Mouse (Mus musculus) neural tube, embryonic 14.5 days (tissue): ENCODE data around the gene Pex3. TPM values are rescaled to one million over a fixed set of nuclear protein-coding genes. Genes with fewer than 3 reads are reported as not detected.

Experiments
- ATAC-seq: fragments of 200-750 bp; cut with Nextera tagmentation; 2 replicates; pipeline ENCODE4 v1.8.0; 2017; ENCODE audit warnings: low read depth, mild to moderate bottlenecking, moderate TSS enrichment, moderate library complexity
- H3K27ac ChIP-seq: fragments of 300-500 bp; sonication (generic); 2 replicates; pipeline ENCODE4 v1.5.1; 2014; ENCODE audit warnings: low read depth, mild to moderate bottlenecking, control low read depth, low read length, moderate library complexity, mixed read lengths
- H3K27me3 ChIP-seq: fragments of 300-500 bp; sonication (generic); 2 replicates; pipeline ENCODE4 v1.6.1; 2014; ENCODE audit warnings: low read length; ENCODE audit not compliant: control insufficient read depth, insufficient read depth
- H3K36me3 ChIP-seq: fragments of 300-500 bp; sonication (generic); 2 replicates; pipeline ENCODE4 v1.6.1; 2014; ENCODE audit warnings: low read length, mixed read lengths; ENCODE audit not compliant: control insufficient read depth, insufficient read depth
- H3K4me1 ChIP-seq: fragments of 300-500 bp; sonication (generic); 2 replicates; pipeline ENCODE4 v1.6.1; 2014; ENCODE audit warnings: low read length; ENCODE audit not compliant: control insufficient read depth, insufficient read depth
- H3K4me2 ChIP-seq: fragments of 300-500 bp; sonication (generic); 2 replicates; pipeline ENCODE4 v1.6.1; 2014; ENCODE audit warnings: mild to moderate bottlenecking, low read depth, low read length, control low read depth
- H3K4me3 ChIP-seq: fragments of 300-500 bp; sonication (generic); 2 replicates; pipeline ENCODE4 v1.5.1; 2014; ENCODE audit warnings: low read depth, low read length, control low read depth, mixed read lengths
- H3K9ac ChIP-seq: fragments of 300-500 bp; sonication (generic); replicated peaks from 2 replicates; pipeline ENCODE4 v1.6.1; 2014; ENCODE audit warnings: low read depth, mild to moderate bottlenecking, control low read depth, low read length, mixed read lengths
- H3K9me3 ChIP-seq: fragments of 300-500 bp; sonication (generic); 2 replicates; pipeline ENCODE4 v1.6.1; 2016; ENCODE audit warnings: low read length; ENCODE audit not compliant: control insufficient read depth
- WGBS: fragments of 180-500 bp; shearing (Covaris S2); extraction: QIAGEN DNeasy Blood & Tissue Kit; methylation state at CpG from one replicate; pipeline ENCODE4 v1.1.7; 2014; 5-methylcytosine and 5-hydroxymethylcytosine counted together
- polyA plus RNA-seq: library from polyadenylated mRNA; unstranded; fragments of >200 nt; fragmentation: Nextera tagmentation; extraction: Ambion mirVana; gene quantifications from 2 replicates; pipeline ENCODE4 v1.2.1, GENCODE M21; 2014

Gene Pex3
- polyA plus RNA-seq, 1 experiment from 2014 or later, result 31.9 TPM

DNA sequence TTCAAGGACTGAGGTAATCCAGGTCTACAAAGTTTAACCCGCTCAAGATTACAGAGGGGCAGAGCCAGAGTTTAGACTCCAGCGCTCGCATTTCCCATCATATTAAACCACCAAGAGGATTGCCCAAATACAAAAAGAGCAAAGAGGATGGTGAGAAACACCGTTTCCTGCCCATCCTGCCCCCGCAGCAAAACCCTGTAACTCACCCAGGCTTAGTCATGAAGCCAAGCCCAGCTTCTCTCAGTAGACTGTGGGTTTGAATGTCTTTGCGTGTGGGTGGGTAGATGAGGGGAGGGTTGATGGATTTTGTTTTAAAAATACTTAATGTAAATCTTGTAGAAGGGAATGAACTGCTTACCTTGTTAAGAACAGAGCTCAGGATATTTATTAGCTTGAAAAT lies 19.5 kb upstream of the Pex3 start:
- Histone ChIP-seq H3K4me3 (no peak overlapping the region), H3K4me1 (peaks cover 7% of the 10 kb centered on the region; the same call in 1 of the 2 replicates), H3K36me3 (no peaks in the 10 kb centered on the region), H3K4me2 (no peak overlapping the region), H3K9ac (no peak overlapping the region), H3K27me3 (no peaks in the 10 kb centered on the region), H3K9me3 (no peaks in the 10 kb centered on the region), H3K27ac (no peak overlapping the region)
- no peak for ATAC-seq
- 91% methylated on average over 6 of the region's 6 CpGs for WGBS

DNA sequence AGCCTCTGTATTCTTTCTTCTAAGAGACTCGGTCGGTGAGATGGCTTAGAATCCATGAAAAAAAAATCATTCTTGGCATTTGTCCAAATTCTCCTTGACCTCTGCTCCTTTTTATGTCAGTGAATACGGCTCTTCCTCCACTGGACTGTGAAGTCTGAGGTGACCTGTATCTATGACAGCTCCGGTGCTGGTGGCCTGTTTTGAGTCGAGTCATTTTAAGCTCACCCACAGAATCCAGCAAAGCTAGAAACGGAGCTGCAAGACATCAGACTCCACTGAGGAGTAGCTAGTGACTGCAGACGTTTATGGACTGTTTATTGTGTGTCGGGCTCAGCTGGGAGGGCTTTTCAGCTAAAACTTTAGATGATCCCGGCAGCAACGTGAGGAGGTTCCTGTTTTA lies 19.1 kb upstream of the Pex3 start:
- WGBS, result 40% methylated on average over 10 of the region's 10 CpGs
- no peak overlapping the region for H3K4me3 ChIP-seq
- H3K9ac ChIP-seq, result no peak overlapping the region
- H3K9me3 ChIP-seq, result no peaks in the 10 kb centered on the region
- no peak for ATAC-seq
- no peaks in the 10 kb centered on the region for H3K36me3 ChIP-seq
- H3K4me1 ChIP-seq, result peaks cover 7% of the 10 kb centered on the region; the same call in 1 of the 2 replicates
- no peaks in the 10 kb centered on the region for H3K27me3 ChIP-seq
- no peak overlapping the region for H3K27ac ChIP-seq
- H3K4me2 ChIP-seq, result no peak overlapping the region

DNA sequence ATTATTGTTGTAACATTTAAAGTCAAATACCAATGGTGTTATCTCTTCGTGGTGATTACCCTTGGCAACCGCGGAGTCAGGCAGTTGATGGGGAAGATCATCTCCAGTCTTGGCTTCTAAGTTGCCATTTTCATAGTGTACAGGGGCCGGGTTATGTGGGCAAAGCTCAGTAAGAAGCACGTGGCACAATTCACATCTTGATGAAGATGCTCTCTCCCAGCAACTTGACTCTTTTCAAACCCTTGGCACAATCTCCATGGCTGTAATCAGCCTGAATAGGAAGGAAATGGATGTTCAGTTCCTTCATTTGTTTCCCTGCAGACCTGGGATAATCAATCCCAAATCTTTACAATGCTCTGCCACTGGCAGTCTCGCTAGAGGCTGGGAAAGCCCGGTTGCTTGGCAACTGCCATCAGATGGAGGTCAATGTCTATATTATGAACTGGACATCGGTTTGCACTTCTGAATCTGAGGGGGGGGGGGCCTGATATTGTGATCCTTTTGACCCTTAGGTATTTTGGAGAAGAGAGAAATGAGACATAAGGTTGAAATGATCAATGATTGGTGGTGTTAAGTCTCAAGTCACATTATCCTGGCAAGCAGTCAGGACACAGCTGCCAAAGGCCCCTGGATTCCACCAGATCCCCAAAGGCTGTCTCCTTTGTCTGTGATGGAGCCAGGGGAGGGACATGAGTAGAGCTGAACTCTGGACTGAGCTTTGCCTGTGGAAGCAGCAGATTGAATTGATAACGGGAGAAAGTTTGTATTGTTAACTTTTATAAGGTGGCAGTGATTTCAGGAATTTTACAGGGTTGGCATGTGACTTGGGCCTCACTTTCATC lies 18.0 kb upstream of the Pex3 start:
- no peak overlapping the region for H3K4me3 ChIP-seq
- H3K27me3 ChIP-seq, result no peaks in the 10 kb centered on the region
- no peaks in the 10 kb centered on the region for H3K36me3 ChIP-seq
- H3K4me2 ChIP-seq, result no peak overlapping the region
- no peak overlapping the region for H3K9ac ChIP-seq
- WGBS, result 29% methylated on average over 9 of the region's 9 CpGs
- peak; percentile 45; the same call in 1 of the 2 replicates for ATAC-seq
- H3K27ac ChIP-seq, result no peak overlapping the region
- peaks cover 7% of the 10 kb centered on the region; the same call in 1 of the 2 replicates for H3K4me1 ChIP-seq
- no peaks in the 10 kb centered on the region for H3K9me3 ChIP-seq

DNA sequence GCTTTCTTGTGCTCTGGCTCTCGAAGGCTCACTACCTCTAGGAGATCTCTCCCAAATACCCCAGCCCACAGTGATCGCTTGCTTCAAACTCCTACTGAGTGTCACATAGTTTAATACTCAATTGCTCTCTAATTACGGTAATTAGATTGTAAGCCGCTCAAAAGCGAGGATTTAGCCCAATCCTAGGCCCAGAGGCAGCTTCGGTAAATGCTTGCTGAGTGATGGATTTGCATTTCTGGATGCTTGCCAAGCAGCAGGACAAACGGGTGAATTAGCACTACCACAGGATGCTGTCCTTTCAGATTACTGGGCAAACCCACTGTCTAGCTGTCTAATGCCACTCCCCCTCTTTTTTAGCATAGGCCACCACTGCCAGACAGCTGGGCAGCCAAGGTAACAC lies 16.9 kb upstream of the Pex3 start:
- 12% methylated on average over 7 of the region's 7 CpGs for WGBS
- H3K27me3 ChIP-seq, result no peaks in the 10 kb centered on the region

DNA sequence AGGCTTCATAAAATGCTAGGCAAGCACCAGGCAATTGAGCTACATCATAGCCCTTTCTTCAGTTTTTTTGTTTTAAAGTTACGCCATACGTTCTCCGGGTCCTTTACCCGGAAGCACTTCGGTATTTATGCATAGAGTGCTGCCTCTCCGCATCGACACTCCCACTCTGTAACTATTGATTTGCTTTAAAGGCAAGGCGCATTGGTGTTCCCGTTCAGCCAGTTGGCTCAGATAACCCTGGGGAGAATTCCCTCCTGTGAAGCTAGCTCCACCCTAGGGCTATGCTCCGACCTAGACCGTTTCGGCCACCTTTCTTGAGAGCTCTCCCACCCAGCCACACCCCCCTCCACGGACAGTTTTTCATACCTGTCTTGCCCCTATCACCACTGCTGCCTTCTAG lies 13.5 kb upstream of the Pex3 start:
- no peak overlapping the region for H3K27ac ChIP-seq
- 60% methylated on average over 13 of the region's 13 CpGs for WGBS
- no peak overlapping the region for H3K4me2 ChIP-seq
- H3K4me3 ChIP-seq, result no peak overlapping the region
- H3K27me3 ChIP-seq, result no peaks in the 10 kb centered on the region
- H3K9ac ChIP-seq, result no peak overlapping the region
- H3K36me3 ChIP-seq, result no peaks in the 10 kb centered on the region
- H3K9me3 ChIP-seq, result no peaks in the 10 kb centered on the region
- H3K4me1 ChIP-seq, result peaks cover 7% of the 10 kb centered on the region; the same call in 1 of the 2 replicates
- ATAC-seq, result no peak

More for the DNA sequence above, 16.9 kb upstream of the Pex3 start:
- H3K4me2 ChIP-seq, result no peak overlapping the region
- H3K27ac ChIP-seq, result no peak overlapping the region
- H3K9ac ChIP-seq, result no peak overlapping the region
- H3K4me1 ChIP-seq, result peaks cover 7% of the 10 kb centered on the region; the same call in 1 of the 2 replicates
- H3K36me3 ChIP-seq, result no peaks in the 10 kb centered on the region
- no peak overlapping the region for H3K4me3 ChIP-seq
- ATAC-seq, result peak; percentile 54; the same call in 1 of the 2 replicates
- H3K9me3 ChIP-seq, result no peaks in the 10 kb centered on the region

DNA sequence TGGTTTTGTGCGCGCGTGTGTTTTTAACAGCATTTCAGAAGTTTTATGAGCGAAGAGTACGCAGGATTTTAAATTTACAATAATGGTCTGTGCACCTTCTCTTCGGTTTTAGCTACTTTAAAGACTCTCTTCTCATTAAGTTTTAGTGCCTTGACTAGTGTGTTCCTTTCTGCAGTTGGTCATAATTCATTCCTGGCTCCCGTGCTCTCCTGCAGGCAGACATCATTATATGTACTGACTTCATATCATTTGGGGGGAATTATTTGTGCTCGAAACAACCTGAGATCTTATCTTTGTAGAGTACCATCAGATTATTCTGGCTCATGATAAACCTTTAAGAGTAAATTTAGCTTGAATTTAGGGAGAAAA lies 12.1 kb upstream of the Pex3 start:
- H3K4me3 ChIP-seq, result peak overlapping the region; percentile 21; the same call in 1 of the 2 replicates
- H3K9me3 ChIP-seq, result no peaks in the 10 kb centered on the region
- 23% methylated on average over 8 of the region's 8 CpGs for WGBS
- peak; percentile 75 for ATAC-seq
- 0 out of 2 replicates have a peak, but pooled peaks cover 4% of the 10 kb centered on the region for H3K36me3 ChIP-seq
- no peak overlapping the region for H3K27ac ChIP-seq
- H3K4me2 ChIP-seq, result peak overlapping the region; percentile 49
- H3K4me1 ChIP-seq, result no peaks in the 10 kb centered on the region
- no peaks in the 10 kb centered on the region for H3K27me3 ChIP-seq
- H3K9ac ChIP-seq, result peak overlapping the region; percentile 16; the same call in 1 of the 2 replicates

DNA sequence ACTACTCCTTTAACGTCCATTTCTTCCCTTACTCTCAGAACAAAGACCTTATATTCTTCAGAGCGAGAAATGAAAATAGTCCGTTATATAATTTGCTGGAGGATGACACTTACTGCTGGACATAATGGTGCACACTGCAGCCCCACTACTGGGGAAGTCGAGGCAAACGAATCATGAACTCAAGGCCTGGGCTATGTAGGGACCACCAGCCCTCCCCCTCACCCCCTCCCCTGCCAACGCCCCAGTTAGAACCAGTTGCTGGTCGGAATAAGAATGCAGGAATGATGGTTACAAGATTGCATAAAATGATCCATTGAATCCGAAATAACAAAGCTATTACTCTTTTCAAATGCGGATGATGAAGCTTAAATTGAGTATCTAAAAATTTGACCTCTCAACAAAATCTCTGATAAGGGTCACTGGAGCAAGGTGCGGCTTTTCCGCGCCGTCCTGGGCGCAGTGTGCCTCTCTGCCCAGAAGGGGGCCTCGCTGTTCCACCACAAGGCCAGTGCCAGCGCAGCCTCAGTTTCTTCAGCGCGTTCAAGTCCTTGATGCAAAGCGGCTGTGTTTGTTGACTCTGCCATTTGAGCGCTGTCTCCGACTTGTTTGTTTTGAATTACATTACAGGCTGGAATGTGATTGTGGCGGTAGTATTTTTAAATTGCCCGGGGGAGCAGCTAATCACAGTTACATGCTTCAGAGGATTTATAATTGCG lies 11.6 kb upstream of the Pex3 start:
- H3K9ac ChIP-seq, result peak overlapping the region; percentile 16; the same call in 1 of the 2 replicates
- H3K9me3 ChIP-seq, result no peaks in the 10 kb centered on the region
- 27% methylated on average over 24 of the region's 24 CpGs for whole genome bisulfite sequencing
- no peaks in the 10 kb centered on the region for H3K27me3 ChIP-seq
- 0 out of 2 replicates have a peak, but pooled peaks cover 4% of the 10 kb centered on the region for H3K36me3 ChIP-seq
- ATAC-seq, result peak; percentile 91
- peak overlapping the region; percentile 21; the same call in 1 of the 2 replicates for H3K4me3 ChIP-seq
- no peaks in the 10 kb centered on the region for H3K4me1 ChIP-seq
- peak overlapping the region; percentile 49 for H3K4me2 ChIP-seq
- no peak overlapping the region for H3K27ac ChIP-seq

DNA sequence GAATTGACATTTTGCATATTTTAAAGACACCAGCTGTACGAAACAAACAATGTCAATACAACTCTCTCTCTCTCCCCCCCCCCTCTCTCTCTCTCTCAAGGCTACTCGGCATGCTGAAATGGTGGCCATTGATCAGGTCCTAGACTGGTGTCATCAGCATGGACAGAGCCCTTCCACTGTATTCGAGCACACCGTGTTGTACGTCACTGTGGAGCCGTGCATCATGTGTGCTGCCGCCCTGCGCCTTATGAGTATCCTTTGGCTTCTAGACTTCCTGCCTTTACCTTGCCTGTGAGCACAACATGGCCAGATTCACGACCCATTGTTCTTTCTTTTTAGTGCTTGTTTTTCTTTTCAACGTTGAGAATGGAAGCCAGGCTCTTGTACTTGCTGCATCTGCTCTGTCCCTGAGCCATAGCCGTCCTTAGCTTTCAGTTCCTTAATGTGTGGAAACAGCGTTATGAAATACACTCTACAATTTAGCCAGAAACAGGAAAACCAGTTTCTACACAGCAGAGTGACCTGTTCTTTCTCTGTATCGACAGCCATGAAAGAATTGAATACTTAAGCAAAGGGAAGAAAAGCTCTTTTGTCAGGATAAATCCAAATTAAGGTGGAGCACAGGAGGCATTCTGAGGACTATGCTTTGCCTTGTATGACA lies 7.2 kb upstream of the Pex3 start:
- H3K9ac ChIP-seq, result no peak overlapping the region
- H3K4me3 ChIP-seq, result no peak overlapping the region
- H3K9me3 ChIP-seq, result no peaks in the 10 kb centered on the region
- no peak for ATAC-seq
- 84% methylated on average over 13 of the region's 13 CpGs for WGBS
- H3K27ac ChIP-seq, result no peak overlapping the region
- H3K27me3 ChIP-seq, result no peaks in the 10 kb centered on the region
- H3K36me3 ChIP-seq, result 0 out of 2 replicates have a peak, but pooled peaks cover 4% of the 10 kb centered on the region
- no peak overlapping the region for H3K4me2 ChIP-seq
- H3K4me1 ChIP-seq, result no peaks in the 10 kb centered on the region
